Mouse (Mus musculus): ENCODE results near the gene Itpr3. TPM values are rescaled to one million over a fixed set of nuclear protein-coding genes. Genes with fewer than 3 reads are reported as not detected.

Itpr3 gene
- total RNA-seq, 2 experiments from 2014 or later = 6.2 to 10.9 TPM

DNA sequence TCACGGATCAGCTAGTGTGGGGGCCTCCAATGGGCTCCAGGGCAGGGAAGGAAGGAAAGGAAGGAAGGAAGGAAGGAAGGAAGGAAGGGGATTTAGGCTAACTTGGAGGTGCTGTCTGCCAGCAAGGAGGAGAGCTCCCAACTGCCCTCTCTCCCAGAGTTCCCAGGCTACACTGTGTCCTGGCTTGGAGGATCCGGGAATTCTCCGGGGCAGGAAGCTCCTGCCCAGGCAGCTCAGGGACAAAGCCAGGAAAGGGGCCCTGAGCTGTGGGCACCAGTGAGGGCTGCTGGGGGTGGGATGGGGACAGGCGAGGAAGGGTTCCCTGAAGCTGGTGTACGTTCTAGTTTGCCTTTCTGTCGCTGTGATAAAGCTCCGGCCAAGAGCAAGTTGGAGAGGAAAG is 20.6 kb upstream of the Itpr3 start:
- ATAC-seq (ENCODE audit: poor library complexity, severe bottlenecking) = no peak

DNA sequence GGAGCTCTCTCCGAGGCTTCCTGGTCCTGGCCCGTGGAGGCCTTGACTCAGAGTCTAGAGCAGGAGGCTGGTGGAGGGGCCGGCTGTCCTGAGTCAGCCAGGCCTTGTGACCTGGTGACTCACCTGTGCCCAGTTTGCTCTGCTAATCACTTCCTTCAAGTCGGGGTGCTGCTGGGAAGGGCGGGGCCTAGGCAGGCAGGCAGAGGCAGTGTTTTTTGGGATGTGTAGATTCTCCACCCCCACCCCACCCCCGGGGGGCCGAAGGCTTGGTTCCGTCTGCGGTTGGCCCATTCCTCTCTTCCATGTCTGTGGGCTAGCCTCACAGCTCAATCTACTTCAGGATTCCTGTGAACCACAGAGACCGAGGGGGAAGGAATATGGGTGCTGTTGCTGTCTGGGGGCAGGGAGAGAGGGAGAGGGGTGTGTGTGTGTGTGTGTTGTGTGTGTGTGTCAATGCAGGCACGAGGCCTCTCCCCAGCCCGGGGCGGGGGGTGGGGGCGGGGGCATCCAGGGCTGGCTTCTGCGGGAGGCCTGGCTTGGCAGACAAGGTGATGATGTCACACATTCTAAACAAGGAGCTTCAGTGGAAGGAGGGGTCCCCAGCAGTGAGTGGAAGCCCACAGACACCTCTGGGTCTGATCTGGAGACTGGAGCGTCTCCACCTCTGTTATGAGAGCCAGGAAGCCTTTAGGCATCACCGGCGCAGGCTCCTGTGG is 18.6 kb upstream of the Itpr3 start:
- ATAC-seq (ENCODE audit: poor library complexity, severe bottlenecking) = no peak

DNA sequence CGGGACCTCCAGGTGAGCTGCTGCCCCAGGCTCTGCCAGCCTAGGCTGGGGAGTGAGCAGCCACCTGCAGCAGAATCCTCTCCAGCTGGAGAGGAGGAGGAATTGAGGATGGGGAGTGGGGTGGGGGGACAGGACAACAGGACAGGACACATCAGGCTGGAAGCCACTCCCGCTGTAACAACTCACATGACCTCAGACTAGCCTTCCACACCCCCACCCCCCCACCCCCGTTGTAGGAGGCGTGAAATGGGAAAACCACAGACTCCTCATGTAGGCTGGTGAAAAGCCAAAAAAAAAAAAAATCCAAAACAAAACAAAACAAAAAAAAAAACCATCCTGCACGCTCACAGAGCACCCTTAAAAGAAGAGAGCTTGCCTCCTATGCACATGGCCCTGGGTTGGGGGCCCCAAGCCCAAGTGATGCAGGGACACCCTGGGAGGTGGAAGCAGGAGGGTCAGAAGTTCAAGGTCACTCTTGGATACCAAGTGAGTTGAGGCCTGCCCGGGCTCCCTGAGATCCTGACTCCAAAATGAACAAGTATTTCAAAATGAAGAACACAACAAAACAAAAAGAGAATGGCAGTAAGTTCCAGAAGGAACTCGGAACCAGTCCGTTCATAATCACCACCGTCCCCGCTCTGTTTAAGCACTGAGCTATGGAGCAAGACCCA is 17.5 kb upstream of the Itpr3 start:
- no peak for ATAC-seq (ENCODE audit: poor library complexity, severe bottlenecking)

- no peak for ATAC-seq (ENCODE audit: poor library complexity, severe bottlenecking)
Observed at GRCm38 (mm10) chr17:27040304-27041045, 16.6 kb upstream of the Itpr3 start.

DNA sequence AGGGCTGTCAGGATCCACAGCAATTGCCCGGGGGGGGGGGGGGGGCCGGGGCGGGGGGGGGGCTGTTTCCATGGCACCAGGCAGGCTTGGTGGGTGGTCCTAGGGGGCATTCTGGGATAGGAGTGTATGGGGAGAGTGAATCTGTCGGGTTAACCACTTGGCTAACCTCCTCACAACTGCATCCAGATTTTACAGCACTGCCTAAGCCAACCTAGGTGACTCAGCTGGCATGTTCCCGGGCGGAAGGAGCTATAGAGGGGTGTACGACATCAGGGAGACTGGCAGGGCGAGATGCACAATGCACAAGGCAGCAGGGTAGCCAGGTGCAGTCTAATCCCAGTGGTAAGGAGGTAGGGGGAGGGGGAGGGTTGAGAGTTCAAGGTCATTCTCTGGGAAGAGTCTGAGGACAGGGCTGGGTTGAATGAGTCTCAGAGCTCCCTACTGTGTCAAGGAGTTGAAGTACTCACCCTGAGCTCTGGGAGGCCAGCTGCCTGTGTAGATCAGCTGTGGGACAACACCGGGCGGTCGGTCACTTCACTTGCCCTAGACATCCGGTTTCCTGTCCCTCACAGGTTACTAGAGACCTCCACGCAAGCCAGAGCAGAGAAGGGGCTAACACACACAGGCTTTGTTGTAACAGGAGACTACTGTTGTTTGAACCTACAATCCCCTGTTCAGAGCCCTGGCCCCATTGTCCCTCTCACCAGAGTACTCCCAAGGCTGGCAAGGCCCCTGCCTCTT is 15.9 kb upstream of the Itpr3 start:
- ATAC-seq (ENCODE audit: poor library complexity, severe bottlenecking) = no peak

DNA sequence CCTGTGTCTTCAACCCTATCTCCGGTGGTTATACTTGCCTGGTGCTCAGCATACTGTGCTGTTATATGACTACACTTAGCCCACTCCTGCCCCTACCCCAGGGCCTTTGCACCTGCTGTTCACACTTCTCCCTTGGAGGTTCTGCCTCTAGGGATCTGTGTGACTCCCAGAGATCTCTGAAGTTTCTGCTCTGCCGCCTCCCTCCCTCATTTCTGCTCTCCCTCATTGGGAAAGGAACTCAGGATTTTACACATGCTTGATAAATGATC is 15.4 kb upstream of the Itpr3 start:
- no peak for ATAC-seq (ENCODE audit: poor library complexity, severe bottlenecking)

GRCm38 (mm10) chr17:27042840-27043239 is 14.3 kb upstream of the Itpr3 start:
- peak; percentile 66 for ATAC-seq (ENCODE audit: poor library complexity, severe bottlenecking)

DNA sequence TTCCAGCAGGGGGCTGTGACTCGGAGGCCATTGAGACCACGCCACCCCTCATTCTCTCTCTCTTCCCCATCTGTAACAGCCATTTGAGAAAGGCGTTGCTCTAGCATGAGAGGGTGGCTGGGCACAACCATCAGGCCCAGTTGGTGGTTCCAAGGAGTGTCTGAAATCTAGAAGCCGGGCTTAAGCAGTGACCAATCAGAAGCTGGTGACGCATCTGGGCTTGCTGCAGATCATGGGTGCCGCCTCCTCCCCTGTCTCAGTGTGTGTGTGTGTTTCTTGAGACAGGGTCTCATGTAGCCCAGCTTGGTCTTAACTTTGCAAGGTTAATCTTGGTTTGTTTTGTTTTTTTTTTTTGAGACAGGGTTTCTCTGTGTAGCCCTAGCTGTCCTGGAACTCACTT is 11.9 kb upstream of the Itpr3 start:
- ATAC-seq (ENCODE audit: poor library complexity, severe bottlenecking) = no peak

DNA sequence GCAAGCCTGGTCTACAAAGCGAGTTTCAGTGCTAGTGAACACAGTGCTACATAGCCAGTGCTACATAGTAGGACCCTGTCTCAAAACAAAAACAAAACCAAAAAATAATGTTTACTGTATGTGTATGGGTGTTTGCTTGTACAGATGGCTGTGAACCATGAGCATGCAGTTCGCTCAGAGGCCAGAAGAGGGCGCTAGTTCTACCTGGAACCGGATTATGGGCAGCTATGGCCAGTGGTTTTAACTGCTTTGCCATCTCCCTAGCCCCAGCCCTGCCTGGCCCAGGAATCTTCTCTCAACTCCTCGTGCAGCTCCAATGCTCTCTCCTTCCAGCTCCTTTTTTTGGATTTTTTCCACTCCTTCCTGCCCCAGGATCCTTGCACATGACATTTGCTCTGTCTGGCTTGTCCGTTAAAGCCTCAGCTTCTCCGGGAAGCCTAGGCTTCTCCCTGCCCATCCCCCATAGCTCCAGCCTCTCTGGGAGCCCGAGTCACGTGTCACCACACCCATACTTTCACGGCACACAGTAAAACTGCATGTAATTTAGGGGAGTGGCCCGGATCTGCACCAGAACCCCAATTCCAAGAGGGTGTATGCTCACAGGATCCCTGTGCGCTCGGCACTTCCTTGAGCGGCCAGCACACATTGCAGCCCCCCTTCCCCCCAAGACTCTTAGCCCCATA is 9.2 kb upstream of the Itpr3 start:
- no peak for ATAC-seq (ENCODE audit: poor library complexity, severe bottlenecking)

GRCm38 (mm10) chr17:27048445-27049239 is 8.5 kb upstream of the Itpr3 start:
- ATAC-seq (ENCODE audit: poor library complexity, severe bottlenecking) = no peak

DNA sequence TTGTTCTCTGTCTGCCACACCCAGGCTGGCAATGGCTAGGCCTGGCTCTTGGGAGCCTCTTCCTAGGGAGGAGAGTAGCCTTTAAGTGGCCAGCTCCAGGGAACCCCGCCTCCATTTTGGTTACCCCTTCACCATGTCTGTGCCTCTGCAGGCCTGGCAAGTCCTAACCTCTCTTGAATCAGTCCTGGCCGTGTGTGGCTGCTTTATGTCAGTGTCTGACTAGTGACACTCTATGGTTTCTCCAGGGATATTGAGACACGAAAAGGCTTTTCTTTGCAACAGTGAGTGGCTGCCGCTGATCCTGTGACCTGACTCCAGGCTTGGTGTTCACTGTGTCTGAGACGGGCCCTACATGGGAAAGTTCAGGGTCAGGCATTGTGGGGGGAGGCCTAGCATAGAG is 6.3 kb upstream of the Itpr3 start:
- ATAC-seq (ENCODE audit: poor library complexity, severe bottlenecking) = no peak

- peak; percentile 67 for ATAC-seq (ENCODE audit: poor library complexity, severe bottlenecking)
Observed at GRCm38 (mm10) chr17:27051514-27051913, 5.6 kb upstream of the Itpr3 start.

DNA sequence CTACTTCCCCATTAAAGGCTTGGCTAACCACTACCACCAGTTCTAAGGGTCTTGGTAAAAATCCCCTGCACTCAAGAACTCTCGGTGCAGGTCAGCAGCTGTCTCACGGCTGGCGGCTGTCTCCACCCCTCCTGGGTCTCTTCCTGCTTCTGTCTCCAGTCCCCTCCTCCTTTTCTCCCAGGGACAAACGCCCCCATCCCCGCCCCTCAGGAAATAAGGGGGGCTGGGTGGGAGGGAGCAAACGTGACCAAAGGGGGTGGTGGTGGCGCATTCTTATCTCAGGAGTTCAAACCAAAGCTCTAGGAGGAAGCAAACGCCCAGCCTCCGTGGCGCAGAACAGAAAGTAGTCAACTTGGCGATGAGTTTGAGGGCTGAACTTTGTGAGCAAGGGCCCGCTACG is 934 bp upstream of the Itpr3 start:
- ATAC-seq (ENCODE audit: poor library complexity, severe bottlenecking) = peak; percentile 67

- no peak for ATAC-seq (ENCODE audit: poor library complexity, severe bottlenecking)
Observed at GRCm38 (mm10) chr17:27057517-27058055, 482 bp downstream of the Itpr3 start.

GRCm38 (mm10) chr17:27060698-27061097 is 3.6 kb downstream of the Itpr3 start:
- ATAC-seq (ENCODE audit: poor library complexity, severe bottlenecking) = no peak

- ATAC-seq (ENCODE audit: poor library complexity, severe bottlenecking) = no peak
Observed at GRCm38 (mm10) chr17:27061727-27062126, 4.6 kb downstream of the Itpr3 start.

- no peak for ATAC-seq (ENCODE audit: poor library complexity, severe bottlenecking)
Observed at GRCm38 (mm10) chr17:27062684-27063083, 5.6 kb downstream of the Itpr3 start.

- ATAC-seq (ENCODE audit: poor library complexity, severe bottlenecking) = no peak
Observed at GRCm38 (mm10) chr17:27063717-27064116, 6.6 kb downstream of the Itpr3 start.

- no peak for ATAC-seq (ENCODE audit: poor library complexity, severe bottlenecking)
Observed at GRCm38 (mm10) chr17:27064195-27064594, 7.1 kb downstream of the Itpr3 start.

GRCm38 (mm10) chr17:27066065-27066464 is 9.0 kb downstream of the Itpr3 start:
- ATAC-seq (ENCODE audit: poor library complexity, severe bottlenecking) = no peak

Data from megakaryocyte, adult 5-6 weeks (primary cell).